Mouse (Mus musculus) embryo, embryonic 11 days (tissue): ENCODE results near the gene Fam173a.
"Not testable (repeated sequence)": the region's sequence is repeated elsewhere in the genome, so short reads cannot be mapped to it uniquely, and the experiment has no call there.

Source experiments
- DNase-seq: peaks from one replicate; pipeline ENCODE4 v3.0.0-alpha.2; 2015

The Fam173a gene

DNA sequence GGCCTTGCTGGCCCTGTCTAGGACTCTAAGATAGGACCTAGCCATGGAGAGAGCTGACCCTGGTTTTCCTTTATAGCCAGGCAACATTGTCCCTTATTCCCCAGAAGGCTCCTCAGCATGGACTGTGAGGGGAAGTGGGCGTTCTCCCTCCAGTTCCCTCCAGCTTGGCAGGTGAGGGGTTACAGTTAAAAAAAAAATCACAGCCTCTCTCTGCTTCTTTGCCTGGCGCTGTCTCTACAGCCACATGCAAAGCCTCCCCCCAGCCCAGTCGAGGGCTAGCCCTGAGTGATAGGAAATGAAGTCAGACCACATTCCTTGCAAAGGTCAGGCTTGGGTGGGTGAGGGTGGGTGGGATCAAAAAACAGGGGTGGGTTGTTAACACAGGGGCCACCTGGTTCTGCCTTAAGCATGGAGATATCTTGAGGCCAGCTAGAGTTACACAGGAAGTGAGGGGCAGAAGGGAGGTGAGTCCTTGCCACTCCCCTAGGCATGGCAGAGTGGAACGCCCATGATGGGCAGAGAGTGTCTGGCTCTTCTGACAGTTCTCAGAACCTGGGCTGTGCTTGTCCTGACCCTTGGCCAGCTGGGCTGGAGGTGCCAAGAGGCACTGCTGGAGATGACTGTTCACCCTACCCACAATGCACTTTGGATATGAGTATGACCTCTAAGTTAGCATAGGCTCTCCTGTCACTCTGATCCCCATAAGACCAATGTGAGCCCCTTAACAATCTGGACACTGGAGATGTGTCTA lies 36.9 kb downstream of the Fam173a start:
- peak; percentile 34 for DNase-seq

DNA sequence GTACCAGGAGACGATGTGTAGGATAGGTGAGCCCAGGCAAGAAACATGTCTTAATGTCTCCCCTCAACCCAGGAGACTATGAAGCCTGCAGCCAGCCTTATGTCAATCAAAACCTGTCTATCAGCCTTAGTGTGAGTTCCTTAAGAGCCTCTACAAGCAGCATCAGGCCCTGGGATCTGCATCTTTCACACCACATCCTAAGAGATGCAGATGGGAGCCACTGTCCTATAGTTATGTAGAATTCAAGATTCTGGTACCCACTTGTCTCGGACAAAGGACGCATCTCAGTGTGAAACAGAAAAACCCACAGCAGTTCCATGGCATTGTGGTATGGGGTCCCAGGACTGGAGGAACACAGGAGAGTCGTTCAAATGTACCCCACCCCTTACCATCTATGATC lies 37.6 kb downstream of the Fam173a start:
- no peak for DNase-seq

DNA sequence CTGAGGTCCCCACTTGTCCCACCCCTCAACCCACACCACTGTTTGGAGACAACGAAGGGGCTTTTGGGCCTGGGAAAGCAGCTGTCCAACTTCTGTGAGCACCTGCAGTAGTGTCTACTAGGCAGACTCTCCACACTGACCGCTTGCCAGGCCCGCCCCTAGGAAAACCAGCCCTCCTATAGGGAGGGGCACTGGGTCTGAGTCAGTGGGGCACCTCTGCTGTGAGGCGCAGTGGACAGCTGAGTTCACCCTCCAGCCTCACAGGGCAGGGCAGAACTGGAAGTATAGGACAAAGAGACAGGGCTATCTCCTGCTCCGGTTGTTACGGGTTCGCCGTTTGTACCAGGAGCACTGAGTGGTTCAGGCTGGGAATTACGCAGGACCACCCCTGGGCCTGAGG lies 38.5 kb downstream of the Fam173a start, which contains the start of gene Msln:
TSS of gene Msln (minus strand) at position 138 of the 400 bp plus-strand sequence.
- DNase-seq: no peak

DNA sequence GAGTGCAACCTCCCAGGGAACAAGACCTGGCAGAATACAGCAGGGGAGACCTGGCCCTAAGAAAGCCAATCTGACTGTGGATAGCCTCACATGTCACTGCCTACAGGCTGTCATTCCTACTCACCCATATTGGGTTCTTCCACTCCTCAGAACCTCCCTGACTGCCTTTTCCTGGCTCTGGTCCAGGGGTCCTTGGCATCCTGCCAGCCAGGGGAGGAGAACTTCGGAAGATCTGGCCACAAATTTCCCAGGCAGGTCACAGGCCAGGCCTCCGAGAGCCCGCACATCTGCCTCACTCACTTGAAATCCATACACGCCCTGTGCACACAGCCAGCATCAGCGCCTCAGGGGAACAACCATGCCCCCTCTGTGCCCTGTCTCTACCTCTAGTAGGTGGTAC lies 41.3 kb downstream of the Fam173a start:
- no peak for DNase-seq

DNA sequence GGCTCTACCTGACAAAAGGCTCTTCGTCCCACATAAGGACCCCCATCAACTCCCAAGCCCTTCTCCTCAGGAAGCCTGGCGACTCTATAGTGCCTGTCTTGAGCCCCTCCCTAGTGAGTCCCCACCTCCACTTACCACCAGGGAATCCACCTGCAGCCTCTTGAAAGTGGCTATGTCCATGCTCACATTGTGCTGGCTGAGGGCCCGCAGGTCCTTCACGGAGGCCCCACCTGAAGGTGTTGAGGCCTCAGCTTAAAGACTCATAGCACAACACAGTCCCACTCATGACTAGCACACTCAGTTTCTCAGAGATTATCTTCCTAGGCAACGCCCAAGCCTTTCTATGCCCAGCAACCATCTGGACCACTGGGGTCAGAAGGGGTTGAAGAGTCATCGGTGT lies 43.4 kb downstream of the Fam173a start:
- DNase-seq: no peak

DNA sequence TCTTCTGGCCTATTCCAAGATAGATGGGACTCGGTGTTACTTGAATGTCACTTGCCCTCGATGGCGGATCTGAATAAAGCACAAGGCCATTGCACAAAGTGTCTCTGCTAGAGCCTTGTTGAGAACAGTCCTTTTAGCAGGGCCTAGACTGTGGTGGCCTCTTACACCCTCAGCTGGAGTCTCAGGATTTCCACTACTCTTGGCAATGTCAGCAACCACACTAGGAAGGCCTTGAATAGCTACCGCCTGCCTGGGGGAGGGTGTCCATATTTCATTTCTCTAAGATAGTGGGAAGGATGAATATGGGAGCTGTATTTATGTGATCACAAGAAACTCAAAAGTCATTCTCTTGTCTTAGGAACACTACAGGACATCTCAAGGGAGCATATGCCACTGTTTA lies 44.5 kb downstream of the Fam173a start:
- no peak for DNase-seq

DNA sequence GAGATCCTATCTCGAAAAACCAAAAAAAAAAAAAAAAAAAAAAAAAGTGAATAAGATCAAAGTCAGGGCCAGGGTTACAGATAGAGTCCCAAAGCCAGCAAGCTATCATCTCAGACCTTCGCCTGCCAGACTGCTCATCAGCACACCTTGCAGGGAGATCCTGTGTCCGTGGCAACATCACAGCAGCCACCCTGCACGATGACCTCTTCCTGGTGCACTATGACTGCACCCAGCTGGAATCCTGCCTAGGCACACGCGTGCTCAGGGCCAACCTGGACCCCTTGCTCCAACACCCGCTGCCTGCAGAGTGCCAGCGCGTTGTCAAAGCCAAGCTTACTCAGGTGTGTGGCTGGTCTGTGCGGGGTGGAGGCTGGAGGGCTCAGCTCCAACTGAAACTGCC lies 48.4 kb downstream of the Fam173a start:
- no peak for DNase-seq

DNA sequence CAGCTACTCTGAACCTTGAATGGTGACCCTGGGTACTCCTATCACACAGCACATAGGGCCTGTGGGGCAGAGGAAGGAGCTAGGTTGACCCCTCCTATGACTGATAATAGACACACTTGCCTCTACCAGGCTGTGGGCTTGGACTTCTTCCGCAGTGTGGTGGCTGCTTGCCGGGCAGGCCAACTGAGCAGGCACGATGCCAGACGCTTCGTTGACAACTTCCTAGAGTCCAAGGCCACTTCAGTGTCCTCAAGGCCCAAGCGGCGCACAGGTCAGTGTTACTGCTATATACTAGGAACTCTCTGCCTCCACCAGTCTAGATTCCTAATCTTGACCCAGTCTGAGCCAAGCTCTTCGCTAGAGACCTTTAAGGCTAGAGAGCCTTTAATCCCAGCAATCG lies 48.9 kb downstream of the Fam173a start:
- DNase-seq: no peak

DNA sequence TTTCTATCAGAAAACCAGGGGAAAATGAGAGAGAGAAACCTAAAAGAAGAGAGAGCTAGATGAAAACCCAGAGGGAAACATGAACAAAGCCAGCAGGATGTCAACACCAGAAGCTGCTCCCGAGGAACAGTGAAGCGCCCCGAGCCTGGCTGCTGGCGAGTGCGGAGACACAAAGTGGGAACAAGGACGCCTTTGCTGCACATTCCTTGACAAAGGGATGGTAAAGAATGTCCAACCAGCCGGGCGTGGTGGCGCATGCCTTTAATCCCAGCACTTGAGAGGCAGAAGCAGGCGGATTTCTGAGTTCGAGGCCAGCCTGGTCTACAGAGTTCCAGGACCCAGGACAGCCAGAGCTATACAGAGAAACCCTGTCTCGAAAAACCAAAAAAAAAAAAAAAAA lies 51.2 kb downstream of the Fam173a start:
- DNase-seq: not testable (repeated sequence)
